Mouse (Mus musculus): ENCODE data around the gene Rora.
A peak's percentile ranks its signal among the peaks of the same experiment; 100 is the strongest.

Rora gene

DNA sequence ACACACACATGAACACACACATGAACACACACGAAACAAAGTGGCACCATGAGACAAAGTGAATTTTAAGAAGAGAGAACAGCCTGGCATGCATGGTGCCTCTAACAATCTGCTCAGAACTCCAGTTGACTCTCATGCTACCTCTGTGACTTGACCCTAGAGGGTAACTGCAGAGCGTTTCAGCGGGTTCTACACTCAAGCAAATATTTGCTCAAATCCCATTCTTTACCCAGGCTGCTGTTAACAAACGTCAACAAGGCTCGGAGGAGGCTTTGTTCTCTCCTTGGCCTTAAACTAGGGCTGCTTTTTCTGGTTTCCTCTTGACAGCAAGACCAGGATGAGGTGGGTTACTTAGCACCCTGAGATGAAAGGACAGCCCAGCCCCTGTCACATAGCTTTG, 305.3 kb downstream of the Rora start:
- no peak for DNase-seq

- peak in 1 of 2 experiments; percentile 44 for DNase-seq
These were observed 310.3 kb downstream of the Rora start for GRCm38 (mm10) chr9:68963898-68964297.

- peak; percentile 64 to 69 for DNase-seq
These were observed 313.0 kb downstream of the Rora start for GRCm38 (mm10) chr9:68966540-68966939.

GRCm38 (mm10) chr9:68970074-68970473, 316.5 kb downstream of the Rora start:
- no peak for DNase-seq

DNA sequence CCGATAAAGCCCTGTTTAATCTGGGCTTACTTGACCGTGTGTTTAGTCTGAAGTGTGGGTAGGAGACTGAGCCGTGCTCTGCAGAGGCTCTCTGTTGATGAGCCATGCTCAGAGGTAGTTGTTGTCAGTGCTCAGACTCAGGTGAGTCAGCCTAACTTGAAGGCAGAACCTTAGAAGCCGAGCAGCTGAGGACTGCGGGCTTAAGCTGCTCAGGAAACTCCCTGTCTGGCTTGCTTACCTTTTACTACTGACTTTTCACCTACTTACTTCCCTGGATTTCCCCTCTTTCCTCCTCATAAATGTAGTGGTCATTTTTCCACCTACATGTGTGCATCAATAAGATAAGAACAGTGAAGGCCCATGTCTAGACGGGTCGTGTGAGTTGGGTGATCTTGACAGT, 318.7 kb downstream of the Rora start:
- no peak for DNase-seq

DNA sequence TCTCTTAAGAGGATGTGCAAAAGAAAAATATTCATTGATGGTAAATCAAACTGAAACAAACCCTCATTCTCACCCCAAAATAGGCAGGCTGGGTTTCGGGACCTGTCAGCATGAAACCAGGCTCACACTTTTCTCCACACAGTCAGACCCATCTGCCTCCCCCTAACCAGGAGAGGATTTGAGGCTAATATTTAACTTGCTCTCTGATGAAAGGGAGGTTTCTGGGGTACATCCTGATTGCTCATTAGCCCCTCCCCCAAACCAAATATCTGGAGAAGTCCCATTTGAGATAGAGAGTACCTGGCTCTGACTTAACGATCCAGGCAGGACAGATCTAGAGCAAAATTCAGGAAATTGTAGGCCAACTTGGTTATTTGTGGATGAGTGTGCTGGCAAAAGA, 320.9 kb downstream of the Rora start:
- no peak for DNase-seq

DNA sequence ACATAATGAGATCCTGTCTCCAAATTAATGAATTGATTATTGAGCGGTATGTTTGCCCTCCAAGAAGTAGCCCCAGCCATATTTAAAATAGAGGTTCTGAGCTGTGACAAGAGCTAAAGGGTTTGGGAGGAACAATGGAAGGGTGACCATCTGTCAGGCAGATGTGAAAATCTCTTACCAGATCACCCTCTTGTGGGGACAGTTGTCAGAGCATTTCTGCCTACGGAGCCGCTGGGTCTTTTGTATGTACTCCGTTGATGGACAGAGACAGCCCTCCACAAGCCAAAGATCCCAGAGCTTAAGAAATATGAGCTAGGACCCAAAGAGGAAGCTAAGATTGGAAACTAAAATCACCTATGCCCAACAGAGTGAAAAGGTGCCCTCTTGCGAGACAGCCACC, 322.6 kb downstream of the Rora start:
- no peak for DNase-seq

- no peak for DNase-seq
These were observed 323.3 kb downstream of the Rora start for GRCm38 (mm10) chr9:68976851-68977250.

GRCm38 (mm10) chr9:68978656-68979055, 325.1 kb downstream of the Rora start:
- no peak for DNase-seq

DNA sequence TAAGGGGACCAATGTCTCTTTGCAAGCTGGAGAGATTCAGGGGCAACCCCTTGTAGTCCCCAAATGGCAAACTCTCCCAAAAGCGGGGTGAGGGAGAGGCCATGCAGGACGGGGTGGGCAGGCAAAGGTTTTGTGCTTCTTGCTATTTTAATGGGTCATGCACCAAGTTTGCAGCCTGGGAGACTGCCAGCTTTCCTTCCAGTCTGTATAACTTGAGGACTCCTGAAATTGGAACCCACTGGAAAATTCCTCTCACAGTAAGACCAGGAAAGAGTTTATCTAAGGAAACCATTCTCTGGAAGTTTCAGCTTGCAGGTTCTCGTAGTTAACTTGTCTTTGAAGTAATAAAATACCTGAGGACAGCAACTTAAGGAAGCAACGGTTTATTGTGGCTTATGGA, 326.5 kb downstream of the Rora start:
- DNase-seq, result peak in 1 of 2 experiments; percentile 24

DNA sequence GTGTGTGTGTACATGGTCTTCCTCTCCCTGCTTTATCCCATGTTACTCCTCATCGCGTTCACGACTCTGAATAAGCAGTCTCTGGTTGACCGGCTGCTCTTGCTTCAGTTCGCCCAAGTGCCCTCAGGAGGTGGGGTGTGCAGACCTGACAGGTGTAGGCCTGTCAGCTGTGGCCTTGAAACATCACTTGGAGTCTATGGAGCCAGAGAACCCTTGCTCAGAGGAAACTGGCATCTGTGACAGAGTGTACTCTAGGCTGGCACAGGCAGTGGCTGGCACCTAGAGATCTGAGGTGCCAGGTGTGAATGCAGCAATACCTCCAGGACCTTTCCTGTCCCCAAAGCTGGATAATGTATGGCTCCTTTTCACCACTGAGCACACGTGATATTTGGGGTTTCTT, 331.5 kb downstream of the Rora start:
- DNase-seq, result no peak

DNA sequence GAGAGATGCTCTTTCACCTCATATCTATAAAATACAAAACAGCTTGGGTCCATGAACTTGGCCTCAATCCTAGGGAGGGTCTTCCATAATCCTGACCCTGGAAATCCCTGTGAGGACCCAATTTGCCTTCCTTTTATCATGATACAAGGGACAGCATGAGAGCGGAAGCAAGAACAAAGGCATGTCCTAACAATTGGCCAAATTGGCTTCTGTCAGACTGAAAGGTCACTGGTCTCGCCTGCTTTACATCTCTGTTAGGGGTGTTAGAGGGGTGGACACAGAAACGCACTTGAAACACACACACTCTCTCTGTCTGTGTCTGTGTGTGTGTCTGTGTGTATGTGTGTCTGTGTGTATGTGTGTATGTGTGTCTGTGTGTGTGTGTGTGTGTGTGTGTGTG, 332.2 kb downstream of the Rora start:
- no peak for DNase-seq

GRCm38 (mm10) chr9:68987290-68988042, 333.9 kb downstream of the Rora start:
- DNase-seq, result peak in 1 of 2 experiments; percentile 47

DNA sequence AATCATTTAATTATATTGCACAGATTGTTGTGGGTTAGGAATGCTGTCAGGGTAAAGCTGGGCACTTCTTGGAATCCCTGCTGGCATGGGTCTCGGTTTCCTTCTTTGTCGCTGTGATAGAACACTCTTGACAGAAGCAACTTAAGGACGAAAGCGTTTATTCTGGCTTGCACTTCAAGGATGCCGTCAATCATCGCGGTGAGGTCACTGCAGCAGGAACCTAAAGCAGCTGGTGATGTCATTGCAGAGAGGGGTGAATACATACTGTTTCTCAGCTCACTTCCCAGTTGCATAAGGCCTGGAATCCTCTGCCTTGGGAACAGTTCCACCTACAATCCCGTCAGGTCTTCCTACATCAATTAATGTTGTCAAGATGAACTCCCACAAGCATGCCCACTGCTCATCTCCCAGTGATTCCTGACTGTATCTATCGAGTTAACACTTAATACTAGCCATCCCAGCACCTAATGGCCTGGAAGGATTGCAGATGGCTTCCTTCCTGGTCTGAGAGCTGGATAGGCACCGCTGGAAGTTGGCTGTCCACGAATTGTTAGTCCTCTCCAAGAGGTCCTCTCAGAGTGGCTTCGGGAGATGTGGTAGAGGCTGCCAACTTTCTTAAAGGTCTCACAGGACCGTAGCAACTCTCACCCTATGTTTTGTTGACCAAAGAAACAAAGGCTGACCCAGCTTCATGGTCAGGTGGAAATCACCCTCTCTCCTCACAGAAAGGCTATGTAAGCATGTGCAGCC, 334.8 kb downstream of the Rora start:
- DNase-seq, result no peak

GRCm38 (mm10) chr9:68989885-68990449, 336.4 kb downstream of the Rora start:
- no peak for DNase-seq

GRCm38 (mm10) chr9:68993881-68994280, 340.3 kb downstream of the Rora start:
- no peak for DNase-seq

DNA sequence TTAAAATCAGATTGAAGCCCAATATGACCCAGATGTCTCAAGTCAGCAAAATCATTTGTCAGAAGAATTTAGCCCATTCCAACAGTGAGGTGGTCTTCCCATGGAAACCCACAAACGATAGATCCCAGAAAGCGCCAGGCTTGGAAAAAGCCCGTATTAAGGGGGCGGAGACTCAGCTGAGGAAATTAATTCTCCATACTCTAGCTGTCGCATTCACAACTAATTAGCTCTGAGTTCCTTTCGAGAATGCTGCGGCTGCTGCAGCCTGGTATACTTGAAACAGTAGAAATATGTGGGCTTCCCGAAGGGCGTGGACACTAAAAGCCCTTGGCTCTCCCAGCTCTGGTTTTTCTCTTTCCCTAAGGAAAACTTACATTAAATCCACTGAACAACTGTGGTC, 345.4 kb downstream of the Rora start:
- DNase-seq, result no peak

GRCm38 (mm10) chr9:69004514-69004913, 350.9 kb downstream of the Rora start:
- no peak for DNase-seq

DNA sequence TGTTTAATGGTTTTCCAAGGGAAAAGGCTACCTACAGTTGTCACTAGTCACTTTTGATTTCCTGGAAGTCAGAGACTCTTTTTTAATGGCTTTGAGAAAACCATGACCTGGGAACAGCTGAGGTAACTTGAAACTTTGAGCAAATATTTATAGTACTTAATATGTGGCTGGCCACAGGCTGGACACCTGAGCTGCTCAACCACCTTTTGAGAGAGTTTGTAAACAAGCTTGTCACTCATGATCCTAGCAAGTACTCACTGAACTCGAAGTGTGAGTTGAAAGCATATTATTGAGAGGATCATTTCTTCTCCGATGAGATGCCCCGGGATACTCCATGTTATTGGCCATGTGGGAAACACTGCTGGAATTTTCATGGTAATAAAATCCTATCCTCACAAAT, 353.1 kb downstream of the Rora start:
- DNase-seq, result no peak

GRCm38 (mm10) chr9:69008706-69009105, 355.1 kb downstream of the Rora start:
- no peak for DNase-seq

GRCm38 (mm10) chr9:69010886-69011285, 357.3 kb downstream of the Rora start:
- peak; percentile 64 to 65 for DNase-seq

DNA sequence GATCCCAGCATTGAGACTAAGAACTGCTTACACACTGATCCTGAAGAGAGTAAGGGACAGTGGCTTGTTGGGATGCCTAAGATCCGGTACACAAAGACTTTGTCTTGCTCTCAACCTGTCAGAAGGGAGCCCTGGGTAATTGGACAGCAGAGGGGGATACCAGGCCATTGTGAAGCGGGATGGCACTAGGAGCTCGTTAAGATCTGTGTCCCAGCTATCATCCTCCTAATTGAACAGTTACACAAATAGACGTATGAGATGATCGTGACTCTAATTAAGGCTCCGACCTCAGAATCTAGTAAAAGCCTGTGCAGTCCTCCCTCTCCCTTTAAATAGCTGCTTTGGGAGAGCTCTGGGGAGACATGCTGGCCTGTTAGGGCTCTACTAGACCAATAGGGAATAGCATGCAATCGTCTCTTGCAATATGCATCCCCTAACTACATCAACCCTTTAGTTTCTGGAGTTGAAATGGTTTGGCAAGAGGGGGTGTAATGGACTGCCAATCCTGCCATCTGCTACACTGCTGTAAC, 359.7 kb downstream of the Rora start:
- peak; percentile 46 to 54 for DNase-seq

DNA sequence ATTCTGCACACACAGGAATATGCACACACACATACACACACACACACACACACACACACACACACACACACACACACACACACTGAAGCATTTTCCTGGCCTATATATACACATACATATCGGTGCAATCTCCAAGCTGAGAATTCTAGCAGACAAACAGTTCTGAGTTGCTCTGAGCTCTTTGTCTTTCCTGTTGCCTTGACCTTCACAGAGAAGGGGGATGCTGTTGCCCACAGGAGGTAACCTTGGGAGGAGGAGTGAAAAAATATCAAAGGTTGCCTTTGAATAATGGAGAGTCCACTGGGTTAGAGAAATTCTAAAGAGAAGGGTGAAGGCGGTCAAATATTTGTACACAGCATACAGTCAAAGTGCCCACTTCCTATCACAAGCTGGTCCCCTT, 360.6 kb downstream of the Rora start:
- no peak for DNase-seq

DNA sequence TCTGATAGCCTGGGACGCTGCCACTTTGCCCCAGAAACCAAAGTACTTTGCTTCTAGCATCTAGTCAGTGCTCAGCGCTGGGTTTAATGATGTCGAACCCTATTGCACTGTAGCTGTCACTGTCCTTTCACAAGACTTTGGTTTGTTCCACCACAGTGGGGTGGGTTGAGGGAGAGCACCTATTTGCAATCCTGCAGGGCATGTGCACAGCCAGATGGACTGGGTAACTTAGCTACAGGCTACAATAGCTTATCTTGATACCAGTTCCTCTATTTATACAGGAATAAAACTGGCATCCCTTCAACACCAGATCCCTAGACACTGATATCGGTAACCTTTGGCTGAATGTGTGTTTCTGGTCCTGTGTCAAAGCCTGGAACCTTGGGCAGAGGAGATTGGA, 366.8 kb downstream of the Rora start:
- DNase-seq, result no peak

All from cerebellum, postnatal 10 days (tissue).